In genomic region chr2:103346751-103347289, GRCm38 (mm10) we compare ENCODE assay signal across 14 mouse cellular contexts. TPM values are rescaled to one million over a fixed set of nuclear protein-coding genes. Genes with fewer than 3 reads are reported as not detected.
DNase-seq lines count a peak whose midpoint lies in the region; ATAC-seq and TF ChIP-seq lines count a peak whose summit lies in the region.
"Had no signal": no experiment of that assay in that cellular context is flagged by ENCODE, and none has a peak within 500 bp of the region (broad histone marks: within the 10 kb centered on the region; RNA-seq: fewer than 3 reads in every experiment).

No protein-coding gene starts in this region.

- no peaks in the 10 kb centered on the region for H3K36me3 ChIP-seq in hindbrain, embryonic 16.5 days (ENCODE audit: control insufficient read depth, insufficient read depth, low read length)
- H3K36me3 ChIP-seq in hindbrain, embryonic 11.5 days (ENCODE audit: control insufficient read depth, insufficient read depth, low read length) = no peaks in the 10 kb centered on the region
- H3K36me3 ChIP-seq in kidney, embryonic 16.5 days (ENCODE audit: insufficient read depth, low read length) = no peaks in the 10 kb centered on the region
- H3K36me3 ChIP-seq: embryonic facial prominence, embryonic 15.5 days; hindbrain, embryonic 12.5 days; liver, embryonic 12.5 days had no signal

- H3K9ac ChIP-seq in hindbrain, embryonic 16.5 days (ENCODE audit: low read depth, low read length) = no peak overlapping the region
- H3K9ac ChIP-seq in hindbrain, embryonic 11.5 days (ENCODE audit: low read depth, low read length) = no peak overlapping the region
- H3K9ac ChIP-seq in kidney, embryonic 16.5 days (replicated peaks; ENCODE audit: low read length) = no peak overlapping the region
- H3K9ac ChIP-seq: embryonic facial prominence, embryonic 15.5 days; hindbrain, embryonic 12.5 days; liver, embryonic 12.5 days had no signal

- no peak overlapping the region for H3K4me3 ChIP-seq in hindbrain, embryonic 16.5 days (ENCODE audit: low read length)
- H3K4me3 ChIP-seq in hindbrain, embryonic 11.5 days (ENCODE audit: low read depth, low read length) = no peak overlapping the region
- no peak overlapping the region for H3K4me3 ChIP-seq in kidney, embryonic 16.5 days (ENCODE audit: low read length)
- H3K4me3 ChIP-seq: embryonic facial prominence, embryonic 15.5 days; heart, adult 2 months; hindbrain, embryonic 12.5 days; liver, embryonic 12.5 days had no signal

- no peak overlapping the region for H3K27ac ChIP-seq in hindbrain, embryonic 16.5 days (ENCODE audit: low read depth, low read length)
- no peak overlapping the region for H3K27ac ChIP-seq in hindbrain, embryonic 11.5 days (ENCODE audit: low read depth, low read length)
- no peak overlapping the region for H3K27ac ChIP-seq in kidney, embryonic 16.5 days (ENCODE audit: low read length)
- H3K27ac ChIP-seq: embryonic facial prominence, embryonic 15.5 days; heart, adult 2 months; hindbrain, embryonic 12.5 days; liver, embryonic 12.5 days had no signal

- no peaks in the 10 kb centered on the region for H3K9me3 ChIP-seq in hindbrain, embryonic 16.5 days (ENCODE audit: control insufficient read depth, low read length)
- H3K9me3 ChIP-seq in hindbrain, embryonic 11.5 days (ENCODE audit: control insufficient read depth, low read length) = no peaks in the 10 kb centered on the region
- no peaks in the 10 kb centered on the region for H3K9me3 ChIP-seq in kidney, embryonic 16.5 days (ENCODE audit: low read length)
- H3K9me3 ChIP-seq: embryonic facial prominence, embryonic 15.5 days; hindbrain, embryonic 12.5 days; liver, embryonic 12.5 days had no signal

- H3K4me1 ChIP-seq in hindbrain, embryonic 16.5 days (ENCODE audit: control insufficient read depth, insufficient read depth, low read depth, low read length) = no peaks in the 10 kb centered on the region
- no peaks in the 10 kb centered on the region for H3K4me1 ChIP-seq in hindbrain, embryonic 11.5 days (replicated peaks; ENCODE audit: control insufficient read depth, insufficient read depth, low read length)
- no peaks in the 10 kb centered on the region for H3K4me1 ChIP-seq in kidney, embryonic 16.5 days (ENCODE audit: insufficient read depth, low read length)
- H3K4me1 ChIP-seq: embryonic facial prominence, embryonic 15.5 days had no signal

- H3K27me3 ChIP-seq in hindbrain, embryonic 16.5 days (replicated peaks; ENCODE audit: control insufficient read depth, insufficient read depth, low read length) = no peaks in the 10 kb centered on the region
- H3K27me3 ChIP-seq in hindbrain, embryonic 11.5 days (ENCODE audit: control insufficient read depth, insufficient read depth, low read length) = no peaks in the 10 kb centered on the region
- H3K27me3 ChIP-seq in kidney, embryonic 16.5 days (ENCODE audit: insufficient read depth, low read length) = no peaks in the 10 kb centered on the region
- H3K27me3 ChIP-seq: embryonic facial prominence, embryonic 15.5 days; hindbrain, embryonic 12.5 days had no signal

- no peak for TF ChIP-seq CTCF in brain, embryonic 14.5 days (IDR thresholded peaks at IDR 0.05; ENCODE audit: borderline replicate concordance, extremely low read depth, insufficient read depth, insufficient read length)

- ATAC-seq in hindbrain, embryonic 16.5 days = 0 out of 2 replicates have a peak, but pooled peaks have one; percentile 34
- no peak for ATAC-seq in hindbrain, embryonic 11.5 days (ENCODE audit: low FRiP score)
- no peak for ATAC-seq in kidney, embryonic 16.5 days (ENCODE audit: low FRiP score, low TSS enrichment)
- ATAC-seq: liver, embryonic 12.5 days had no signal

- DNase-seq in hindbrain, embryonic 11.5 days (ENCODE audit: low spot score) = no peak
- peak; percentile 72 for DNase-seq in ovary, adult 18-20 months (ENCODE audit: low spot score)
- no peak for DNase-seq in ovary, postnatal 10 days (ENCODE audit: low spot score)
- peak; percentile 73 for DNase-seq in adrenal gland, adult 8-10 months
- peak; percentile 5 for DNase-seq in brain, embryonic 14.5 days (ENCODE audit: low read depth)

- no peak for TF ChIP-seq POLR2A in brain, embryonic 14.5 days (IDR thresholded peaks at IDR 0.05; ENCODE audit: borderline replicate concordance, extremely low read depth, insufficient read depth, insufficient read length, poor library complexity, severe bottlenecking)

- H3K4me2 ChIP-seq in hindbrain, embryonic 16.5 days (ENCODE audit: low read length) = no peak overlapping the region
- H3K4me2 ChIP-seq in hindbrain, embryonic 11.5 days (replicated peaks; ENCODE audit: low read depth, low read length) = no peak overlapping the region
- H3K4me2 ChIP-seq in kidney, embryonic 16.5 days (replicated peaks; ENCODE audit: low read depth, low read length) = no peak overlapping the region

- 74% methylated on average over 3 of the region's 3 CpGs for WGBS in hindbrain, embryonic 16.5 days
- WGBS in hindbrain, embryonic 11.5 days = 66% methylated on average over 3 of the region's 3 CpGs
- WGBS in kidney, embryonic 16.5 days = 82% methylated on average over 3 of the region's 3 CpGs

RNA-seq across cellular contexts. Expression of gene Ehf, which starts 43.7 kb away (rescaled TPM):
- polyA plus RNA-seq in hindbrain, embryonic 16.5 days (2015; fragmentation: Nextera tagmentation; extraction: Ambion mirVana) = 0.10 and 0.14 TPM in 2 replicates
- not detected in 2 replicates for polyA plus RNA-seq in hindbrain, embryonic 11.5 days (2014; fragmentation: Nextera tagmentation; extraction: Ambion mirVana)
- total RNA-seq in adrenal gland, adult 8-10 months (2022) = under 1 TPM in 2 of 4 experiments, not detected in 2; 0.35 to 0.84 TPM
- polyA plus RNA-seq in brain, embryonic 14.5 days (2012; rRNA removed) = 0.08 and 0.10 TPM in 2 replicates
- polyA plus RNA-seq in kidney, embryonic 16.5 days (2015; fragmentation: Nextera tagmentation; extraction: Ambion mirVana) = 25.7 and 29.0 TPM in 2 replicates
- total RNA-seq: gastrocnemius, postnatal 10 days; heart, adult 2 months; megakaryocyte progenitor cell, adult 5-6 weeks; MEL had no signal
- polyA plus RNA-seq: hindbrain, embryonic 12.5 days had no signal

Comparison
In these comparisons a context has a peak if more than half of its experiments do, and no peak if none do; other contexts are left out.
1. DNase-seq: peak in ovary, adult 18-20 months (single experiment), adrenal gland, adult 8-10 months (single experiment) and brain, embryonic 14.5 days (single experiment); none in hindbrain, embryonic 11.5 days (single experiment) and ovary, postnatal 10 days (single experiment).
2. RNA of gene Ehf, which starts 43.7 kb away (polyA plus RNA-seq): 25.7 to 29.0 TPM in kidney, embryonic 16.5 days; not detected in hindbrain, embryonic 11.5 days, 0.10 to 0.14 TPM in hindbrain, embryonic 16.5 days and 0.08 to 0.10 TPM in brain, embryonic 14.5 days; every median in the first group is over 10 times any median in the second.